Mouse (Mus musculus): ENCODE data around the gene Elfn1. TPM values are rescaled to one million over a fixed set of nuclear protein-coding genes. Genes with fewer than 3 reads are reported as not detected.

Elfn1 gene
- polyA plus RNA-seq, 1 experiment from 2014 or later, result 0.13 TPM

DNA sequence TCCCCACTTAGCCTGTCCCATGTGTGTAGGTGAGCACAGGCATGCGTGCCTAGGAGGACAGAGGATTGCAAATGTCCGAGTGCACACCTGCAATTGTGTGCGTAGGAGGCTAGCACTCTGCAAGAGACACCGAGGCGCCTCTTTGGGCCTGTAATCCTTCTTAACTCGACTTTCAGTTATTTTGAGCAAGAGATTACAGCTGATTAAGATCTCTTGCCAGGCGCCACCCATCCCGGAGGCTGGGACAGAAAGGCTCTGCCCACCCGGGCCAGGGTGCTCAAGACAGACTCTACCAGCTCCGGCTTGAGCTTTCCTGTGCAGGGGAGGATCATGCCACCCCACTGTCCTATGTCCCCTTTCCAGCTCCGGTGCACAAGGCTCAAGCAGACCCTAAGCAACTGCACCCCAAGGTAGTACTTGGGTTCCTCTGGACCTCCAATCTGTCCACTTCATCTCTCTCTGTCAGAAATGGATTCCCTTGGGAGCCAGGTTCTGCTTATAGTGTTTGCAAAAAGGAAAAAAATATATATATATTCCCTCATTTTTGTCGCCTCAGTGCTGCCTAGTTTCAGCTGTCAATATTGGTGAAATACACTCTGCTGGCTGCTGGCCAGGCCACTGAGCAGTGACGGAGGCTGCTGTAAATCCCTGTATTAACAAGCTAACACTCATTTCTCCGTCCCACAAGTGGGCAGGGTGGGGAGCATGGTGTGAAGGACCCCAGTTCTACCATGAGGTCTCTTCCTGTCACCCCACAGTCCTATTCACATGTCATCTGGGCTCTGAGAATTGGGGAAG lies 61.6 kb downstream of the Elfn1 start:
- no peak overlapping the region for H3K27ac ChIP-seq (ENCODE audit: low read depth, low read length)
- H3K9me3 ChIP-seq (replicated peaks; ENCODE audit: control insufficient read depth, low read length), result no peaks in the 10 kb centered on the region
- H3K9ac ChIP-seq (ENCODE audit: low read depth, low read length), result no peak overlapping the region
- no peaks in the 10 kb centered on the region for H3K36me3 ChIP-seq (ENCODE audit: control insufficient read depth, insufficient read depth, low read length)
- 79% methylated on average over 14 of the region's 14 CpGs for WGBS (ENCODE audit: insufficient replicate concordance)
- ATAC-seq (replicated peaks; ENCODE audit: insufficient number of reproducible peaks, low FRiP score, low TSS enrichment), result no peak
- H3K4me2 ChIP-seq, result no peak overlapping the region
- peaks cover 40% of the 10 kb centered on the region for H3K27me3 ChIP-seq (ENCODE audit: control insufficient read depth, insufficient read depth, low read length)
- no peaks in the 10 kb centered on the region for H3K4me1 ChIP-seq (ENCODE audit: control insufficient read depth, insufficient read depth, low read length)
- H3K4me3 ChIP-seq (ENCODE audit: low read depth, low read length), result no peak overlapping the region

DNA sequence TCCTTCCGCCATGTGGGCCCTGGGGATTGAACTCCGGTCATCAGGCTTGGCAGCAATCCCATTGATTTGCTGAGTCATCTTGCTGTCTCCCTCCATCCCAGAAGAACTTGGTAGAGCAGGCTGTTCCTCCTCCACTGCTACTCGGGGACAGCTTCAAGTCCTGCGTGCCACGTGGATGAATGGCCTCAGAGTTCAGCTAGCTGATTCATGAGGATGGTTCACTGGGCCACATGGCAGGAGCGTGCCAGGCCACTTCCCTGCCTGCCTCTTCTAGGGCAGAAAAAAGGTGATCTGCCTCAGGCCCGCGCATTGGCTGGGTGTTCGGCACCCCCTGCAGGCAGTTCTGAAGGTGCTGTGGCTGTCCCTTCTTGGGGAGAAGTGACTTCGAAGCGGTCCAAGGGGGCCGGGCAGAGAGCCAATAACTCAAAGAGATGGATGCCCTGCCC lies 62.5 kb downstream of the Elfn1 start:
- Histone ChIP-seq H3K9ac (ENCODE audit: low read depth, low read length) (no peak overlapping the region), H3K4me1 (ENCODE audit: control insufficient read depth, insufficient read depth, low read length) (no peaks in the 10 kb centered on the region), H3K4me3 (ENCODE audit: low read depth, low read length) (no peak overlapping the region), H3K4me2 (no peak overlapping the region), H3K9me3 (replicated peaks; ENCODE audit: control insufficient read depth, low read length) (no peaks in the 10 kb centered on the region), H3K27me3 (ENCODE audit: control insufficient read depth, insufficient read depth, low read length) (peaks cover 35% of the 10 kb centered on the region), H3K27ac (ENCODE audit: low read depth, low read length) (no peak overlapping the region), H3K36me3 (ENCODE audit: control insufficient read depth, insufficient read depth, low read length) (no peaks in the 10 kb centered on the region)
- 63% methylated on average over 12 of the region's 12 CpGs for WGBS (ENCODE audit: insufficient replicate concordance)
- no peak for ATAC-seq (replicated peaks; ENCODE audit: insufficient number of reproducible peaks, low FRiP score, low TSS enrichment)

DNA sequence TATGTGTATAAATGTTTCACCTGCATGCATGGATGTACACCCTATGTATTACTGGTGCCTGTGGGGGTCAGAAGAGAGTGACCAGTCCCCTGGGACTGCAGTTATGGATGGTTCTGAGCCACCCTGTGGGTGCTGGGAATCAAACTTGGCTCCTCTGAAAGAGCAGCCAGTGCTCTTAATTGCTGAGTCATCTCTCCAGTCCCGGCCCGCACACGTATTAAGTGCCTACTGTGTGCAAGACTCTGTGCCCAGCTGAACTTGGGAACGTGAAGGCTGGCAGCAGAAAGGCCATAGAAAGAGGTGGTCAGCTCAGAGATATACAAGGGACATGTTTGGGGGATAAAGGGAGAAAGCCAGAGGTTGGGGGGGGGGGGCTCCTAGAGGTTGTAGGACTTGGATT lies 68.8 kb downstream of the Elfn1 start:
- WGBS (ENCODE audit: insufficient replicate concordance), result 69% methylated on average over 4 of the region's 4 CpGs
- Histone ChIP-seq H3K9ac (ENCODE audit: low read depth, low read length) (no peak overlapping the region), H3K27ac (ENCODE audit: low read depth, low read length) (no peak overlapping the region), H3K27me3 (ENCODE audit: control insufficient read depth, insufficient read depth, low read length) (peaks cover 43% of the 10 kb centered on the region), H3K4me3 (ENCODE audit: low read depth, low read length) (no peak overlapping the region), H3K4me1 (ENCODE audit: control insufficient read depth, insufficient read depth, low read length) (no peaks in the 10 kb centered on the region), H3K36me3 (ENCODE audit: control insufficient read depth, insufficient read depth, low read length) (no peaks in the 10 kb centered on the region), H3K9me3 (replicated peaks; ENCODE audit: control insufficient read depth, low read length) (no peaks in the 10 kb centered on the region), H3K4me2 (no peak overlapping the region)
- no peak for ATAC-seq (replicated peaks; ENCODE audit: insufficient number of reproducible peaks, low FRiP score, low TSS enrichment)

DNA sequence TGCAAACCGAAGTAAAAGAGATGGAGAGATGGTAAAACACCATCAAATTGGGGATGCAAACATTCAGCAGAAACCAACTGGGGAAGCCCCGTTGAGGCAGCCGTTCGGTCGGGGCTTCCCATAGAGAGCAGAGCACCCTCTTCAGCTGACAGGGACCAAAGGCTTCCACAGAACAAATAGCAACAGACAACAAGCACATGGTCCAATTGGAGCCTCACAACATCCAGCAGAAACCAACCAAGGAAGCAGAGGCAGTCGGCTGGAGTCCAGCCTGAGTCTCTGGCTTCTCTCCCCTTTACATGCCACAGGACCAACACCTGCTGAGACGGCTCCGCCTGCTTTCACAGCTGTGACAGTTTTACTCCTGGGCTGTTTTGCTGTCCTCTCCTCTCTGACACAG lies 69.7 kb downstream of the Elfn1 start:
- no peak for ATAC-seq (replicated peaks; ENCODE audit: insufficient number of reproducible peaks, low FRiP score, low TSS enrichment)
- no peaks in the 10 kb centered on the region for H3K36me3 ChIP-seq (ENCODE audit: control insufficient read depth, insufficient read depth, low read length)
- no peak overlapping the region for H3K27ac ChIP-seq (ENCODE audit: low read depth, low read length)
- H3K4me3 ChIP-seq (ENCODE audit: low read depth, low read length), result no peak overlapping the region
- WGBS (ENCODE audit: insufficient replicate concordance), result 27% methylated on average over 8 of the region's 8 CpGs
- no peaks in the 10 kb centered on the region for H3K4me1 ChIP-seq (ENCODE audit: control insufficient read depth, insufficient read depth, low read length)
- no peak overlapping the region for H3K9ac ChIP-seq (ENCODE audit: low read depth, low read length)
- H3K9me3 ChIP-seq (replicated peaks; ENCODE audit: control insufficient read depth, low read length), result no peaks in the 10 kb centered on the region
- H3K4me2 ChIP-seq, result no peak overlapping the region
- H3K27me3 ChIP-seq (ENCODE audit: control insufficient read depth, insufficient read depth, low read length), result peaks cover 34% of the 10 kb centered on the region

DNA sequence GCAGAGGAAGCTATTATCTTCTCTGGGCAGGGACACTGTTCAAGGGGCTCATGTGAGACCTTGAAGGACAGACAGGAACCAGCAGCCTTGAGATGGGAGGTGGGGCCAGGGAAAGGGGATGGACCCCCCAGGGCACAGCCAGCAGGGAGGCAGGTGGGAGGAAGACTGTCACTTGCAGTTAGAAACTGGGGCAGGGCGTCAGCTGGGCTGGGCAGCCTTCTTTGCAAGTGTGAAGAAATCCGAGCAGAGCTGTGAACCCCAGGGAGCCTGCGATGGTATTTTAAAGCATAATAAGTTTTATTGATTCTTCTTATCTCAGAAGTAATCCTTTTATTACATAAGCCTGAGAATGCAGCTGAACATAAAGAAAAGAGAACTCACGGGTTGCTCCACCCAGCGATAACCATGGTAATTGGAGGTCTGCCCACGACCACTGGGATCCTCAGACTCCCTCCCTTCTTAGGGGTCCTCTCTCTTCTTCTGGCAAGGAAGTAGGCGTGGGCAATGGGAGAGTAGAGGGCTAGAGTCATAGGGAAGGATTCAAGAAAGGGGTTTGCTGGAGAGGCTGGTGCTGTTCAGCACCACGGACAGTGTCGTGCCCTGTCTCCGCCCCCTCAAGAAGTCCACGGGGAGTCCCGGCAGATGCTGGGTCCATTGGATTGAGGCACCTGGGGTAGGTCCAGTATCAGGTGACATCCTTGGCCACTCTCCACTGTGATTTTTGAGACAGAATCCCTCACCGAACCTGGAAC lies 71.0 kb downstream of the Elfn1 start:
- no peak overlapping the region for H3K4me3 ChIP-seq (ENCODE audit: low read depth, low read length)
- H3K27me3 ChIP-seq (ENCODE audit: control insufficient read depth, insufficient read depth, low read length), result peaks cover 22% of the 10 kb centered on the region
- H3K36me3 ChIP-seq (ENCODE audit: control insufficient read depth, insufficient read depth, low read length), result no peaks in the 10 kb centered on the region
- WGBS (ENCODE audit: insufficient replicate concordance), result 6% methylated on average over 13 of the region's 13 CpGs
- H3K9ac ChIP-seq (ENCODE audit: low read depth, low read length), result no peak overlapping the region
- H3K4me1 ChIP-seq (ENCODE audit: control insufficient read depth, insufficient read depth, low read length), result no peaks in the 10 kb centered on the region
- no peak overlapping the region for H3K4me2 ChIP-seq
- no peak for ATAC-seq (replicated peaks; ENCODE audit: insufficient number of reproducible peaks, low FRiP score, low TSS enrichment)
- no peaks in the 10 kb centered on the region for H3K9me3 ChIP-seq (replicated peaks; ENCODE audit: control insufficient read depth, low read length)
- H3K27ac ChIP-seq (ENCODE audit: low read depth, low read length), result no peak overlapping the region

DNA sequence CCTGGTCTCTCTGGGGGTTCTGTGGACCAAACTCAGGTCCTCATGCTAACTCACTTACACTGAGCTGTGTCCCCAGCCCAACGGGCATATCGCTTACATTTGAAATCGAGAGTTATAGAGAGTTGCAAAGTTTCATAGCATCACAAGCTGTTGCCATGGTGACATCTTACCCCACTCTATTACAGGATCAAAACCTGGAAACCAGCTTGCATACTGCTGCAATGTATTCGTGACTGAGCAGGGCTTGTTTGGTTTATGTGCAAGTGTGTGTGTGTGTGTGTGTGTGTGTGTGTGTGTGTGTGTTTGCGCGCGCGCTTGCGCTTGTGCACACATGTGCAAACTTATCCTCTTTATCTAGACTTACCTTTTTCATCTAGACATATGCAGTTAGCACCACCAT lies 71.6 kb downstream of the Elfn1 start:
- ATAC-seq (replicated peaks; ENCODE audit: insufficient number of reproducible peaks, low FRiP score, low TSS enrichment), result no peak
- Histone ChIP-seq H3K4me3 (ENCODE audit: low read depth, low read length) (no peak overlapping the region), H3K36me3 (ENCODE audit: control insufficient read depth, insufficient read depth, low read length) (no peaks in the 10 kb centered on the region), H3K27me3 (ENCODE audit: control insufficient read depth, insufficient read depth, low read length) (peaks cover 19% of the 10 kb centered on the region), H3K9me3 (replicated peaks; ENCODE audit: control insufficient read depth, low read length) (no peaks in the 10 kb centered on the region), H3K27ac (ENCODE audit: low read depth, low read length) (no peak overlapping the region), H3K9ac (ENCODE audit: low read depth, low read length) (no peak overlapping the region), H3K4me1 (ENCODE audit: control insufficient read depth, insufficient read depth, low read length) (no peaks in the 10 kb centered on the region), H3K4me2 (no peak overlapping the region)
- WGBS (ENCODE audit: insufficient replicate concordance), result 76% methylated on average over 9 of the region's 9 CpGs

DNA sequence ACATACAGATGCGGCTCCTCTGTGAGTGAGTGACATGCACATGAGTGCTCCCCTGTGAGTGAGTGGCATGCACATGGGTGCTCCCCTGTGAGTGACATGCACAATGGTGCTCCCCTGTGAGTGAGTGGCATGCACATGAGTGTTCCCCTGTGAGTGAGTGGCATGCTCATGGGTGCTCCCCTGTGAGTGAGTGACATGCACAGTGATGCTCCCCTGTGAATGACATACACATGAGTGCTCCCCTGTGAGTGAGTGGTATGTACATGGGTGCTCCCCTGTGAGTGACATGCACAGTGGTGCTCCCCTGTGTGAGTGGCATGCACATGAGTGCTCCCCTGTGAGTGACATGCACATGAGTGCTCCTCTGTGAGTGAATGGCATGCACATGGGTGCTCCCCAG lies 74.2 kb downstream of the Elfn1 start:
- H3K9ac ChIP-seq (ENCODE audit: low read depth, low read length), result no peak overlapping the region
- no peaks in the 10 kb centered on the region for H3K36me3 ChIP-seq (ENCODE audit: control insufficient read depth, insufficient read depth, low read length)
- H3K9me3 ChIP-seq (replicated peaks; ENCODE audit: control insufficient read depth, low read length), result no peaks in the 10 kb centered on the region
- H3K27me3 ChIP-seq (ENCODE audit: control insufficient read depth, insufficient read depth, low read length), result peaks cover 19% of the 10 kb centered on the region
- H3K4me1 ChIP-seq (ENCODE audit: control insufficient read depth, insufficient read depth, low read length), result no peaks in the 10 kb centered on the region
- H3K4me2 ChIP-seq, result no peak overlapping the region
- WGBS (ENCODE audit: insufficient replicate concordance), result 78% methylated on average over 1 of the region's 1 CpGs
- ATAC-seq (replicated peaks; ENCODE audit: insufficient number of reproducible peaks, low FRiP score, low TSS enrichment), result no peak
- H3K4me3 ChIP-seq (ENCODE audit: low read depth, low read length), result no peak overlapping the region
- no peak overlapping the region for H3K27ac ChIP-seq (ENCODE audit: low read depth, low read length)

DNA sequence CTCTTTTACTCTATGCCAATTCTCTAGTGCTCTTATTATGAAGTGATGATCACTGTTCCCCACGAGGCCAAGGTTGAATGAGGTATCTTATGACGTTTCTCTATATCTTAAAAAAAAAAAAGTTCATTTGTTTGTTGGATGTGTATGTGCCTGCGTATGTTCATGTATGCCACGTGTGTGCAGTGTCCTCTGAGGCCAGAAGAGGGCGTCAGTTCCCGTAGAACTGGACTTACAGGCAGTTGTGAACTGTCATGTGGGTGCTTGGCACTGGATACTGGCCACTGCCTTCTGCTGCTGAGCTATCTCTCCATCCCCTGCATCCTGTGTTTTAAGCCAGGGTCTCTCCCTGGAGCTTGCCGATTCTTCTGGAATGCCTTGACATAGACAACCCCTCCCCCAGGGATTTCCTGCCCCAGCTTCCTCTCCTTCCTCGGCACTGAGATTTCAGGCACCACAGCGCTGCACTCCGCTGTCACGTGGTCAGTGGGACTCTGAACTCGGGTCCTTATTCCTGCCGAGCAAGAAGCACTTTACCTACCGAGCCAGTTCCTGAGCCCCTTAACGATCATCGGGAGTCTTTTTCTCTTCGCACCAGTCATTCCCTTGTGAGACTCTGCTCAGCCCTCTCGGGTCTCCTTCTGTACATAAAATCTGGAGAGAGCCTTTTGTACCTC lies 77.5 kb downstream of the Elfn1 start:
- H3K27me3 ChIP-seq (ENCODE audit: control insufficient read depth, insufficient read depth, low read length), result peaks cover 5% of the 10 kb centered on the region; the same call in 1 of the 2 replicates
- no peak overlapping the region for H3K27ac ChIP-seq (ENCODE audit: low read depth, low read length)
- H3K4me2 ChIP-seq, result no peak overlapping the region
- no peak for ATAC-seq (replicated peaks; ENCODE audit: insufficient number of reproducible peaks, low FRiP score, low TSS enrichment)
- peaks cover 3% of the 10 kb centered on the region for H3K9me3 ChIP-seq (replicated peaks; ENCODE audit: control insufficient read depth, low read length)
- WGBS (ENCODE audit: insufficient replicate concordance), result 30% methylated on average over 18 of the region's 18 CpGs
- H3K9ac ChIP-seq (ENCODE audit: low read depth, low read length), result no peak overlapping the region
- H3K4me1 ChIP-seq (ENCODE audit: control insufficient read depth, insufficient read depth, low read length), result no peaks in the 10 kb centered on the region
- H3K4me3 ChIP-seq (ENCODE audit: low read depth, low read length), result no peak overlapping the region
- no peaks in the 10 kb centered on the region for H3K36me3 ChIP-seq (ENCODE audit: control insufficient read depth, insufficient read depth, low read length)

All from heart, embryonic 11.5 days (tissue).